Mouse (Mus musculus) brain, embryonic 14.5 days (tissue): ENCODE results near the gene T2. TPM values are rescaled to one million over a fixed set of nuclear protein-coding genes. Genes with fewer than 3 reads are reported as not detected.

ENCODE experiments used
- DNase-seq: peaks from one replicate; pipeline ENCODE4 v3.0.0-alpha.2; 2011; ENCODE audit warnings: low read depth
- CTCF ChIP-seq: fragments of 200-500 bp; IDR thresholded peaks from 2 replicates; pipeline ENCODE4 v1.5.1; 2012; ENCODE audit warnings: inconsistent platforms, mild to moderate bottlenecking, moderate library complexity, borderline replicate concordance; ENCODE audit not compliant: insufficient read depth, insufficient read length; ENCODE audit errors: extremely low read depth
- POLR2A ChIP-seq: fragments of 200-500 bp; IDR thresholded peaks from 2 replicates; pipeline ENCODE4 v1.6.1; 2012; ENCODE audit warnings: mild to moderate bottlenecking, inconsistent platforms, borderline replicate concordance; ENCODE audit not compliant: poor library complexity, insufficient read depth, insufficient read length, severe bottlenecking; ENCODE audit errors: extremely low read depth
- polyA plus RNA-seq: library from polyadenylated mRNA; depleted of rRNA; stranded (reverse); fragments of >200 nt; gene quantifications from 2 replicates; pipeline ENCODE4 v1.2.3, GENCODE M21; 2012

The T2 gene
- polyA plus RNA-seq, 1 experiment = 0.81 TPM

- peak; percentile 77 for DNase-seq
- TF ChIP-seq CTCF = no peak
- no peak for TF ChIP-seq POLR2A
These were observed 13.4 kb downstream of the T2 start for GRCm38 (mm10) chr17:8369171-8369570.

GRCm38 (mm10) chr17:8370634-8371229 is 14.9 kb downstream of the T2 start:
- DNase-seq = peak; percentile 85
- TF ChIP-seq POLR2A (no peak), CTCF (no peak)

GRCm38 (mm10) chr17:8371834-8372233 is 16.0 kb downstream of the T2 start:
- peak; percentile 98 for DNase-seq
- TF ChIP-seq CTCF (no peak), POLR2A (peak; percentile 60; the same call in 1 of the 2 replicates)

GRCm38 (mm10) chr17:8372286-8373046 is 16.7 kb downstream of the T2 start:
- TF ChIP-seq POLR2A (no peak), CTCF (peak; percentile 85)
- DNase-seq = peak; percentile 95

- TF ChIP-seq CTCF = no peak
- TF ChIP-seq POLR2A = no peak
- no peak for DNase-seq
These were observed 21.5 kb downstream of the T2 start for GRCm38 (mm10) chr17:8377298-8377697.

GRCm38 (mm10) chr17:8385441-8385840 is 29.6 kb downstream of the T2 start:
- no peak for DNase-seq

GRCm38 (mm10) chr17:8388463-8388862 is 32.7 kb downstream of the T2 start:
- peak; percentile 79 for DNase-seq

More at GRCm38 (mm10) chr17:8385441-8385840, 29.6 kb downstream of the T2 start:
- TF ChIP-seq CTCF (no peak), POLR2A (no peak)

GRCm38 (mm10) chr17:8388990-8389789 is 33.4 kb downstream of the T2 start:
- TF ChIP-seq CTCF = no peak
- DNase-seq = peak; percentile 47

More at GRCm38 (mm10) chr17:8388463-8388862, 32.7 kb downstream of the T2 start:
- no peak for TF ChIP-seq POLR2A
- TF ChIP-seq CTCF = peak; percentile 83

- peak; percentile 7; the same call in 1 of the 2 replicates for TF ChIP-seq CTCF
- no peak for TF ChIP-seq POLR2A
- no peak for DNase-seq
These were observed 34.0 kb downstream of the T2 start for GRCm38 (mm10) chr17:8389790-8390095.

GRCm38 (mm10) chr17:8390487-8390886 is 34.7 kb downstream of the T2 start:
- no peak for DNase-seq
- no peak for TF ChIP-seq POLR2A
- no peak for TF ChIP-seq CTCF

GRCm38 (mm10) chr17:8396371-8396770 is 40.6 kb downstream of the T2 start:
- DNase-seq = no peak
- no peak for TF ChIP-seq CTCF
- TF ChIP-seq POLR2A = no peak
